Mouse (Mus musculus): ENCODE data around the gene Nptx2. TPM values are rescaled to one million over a fixed set of nuclear protein-coding genes. Genes with fewer than 3 reads are reported as not detected.

The Nptx2 gene
- polyA plus RNA-seq, 1 experiment from 2014 or later, result 0.20 TPM

DNA sequence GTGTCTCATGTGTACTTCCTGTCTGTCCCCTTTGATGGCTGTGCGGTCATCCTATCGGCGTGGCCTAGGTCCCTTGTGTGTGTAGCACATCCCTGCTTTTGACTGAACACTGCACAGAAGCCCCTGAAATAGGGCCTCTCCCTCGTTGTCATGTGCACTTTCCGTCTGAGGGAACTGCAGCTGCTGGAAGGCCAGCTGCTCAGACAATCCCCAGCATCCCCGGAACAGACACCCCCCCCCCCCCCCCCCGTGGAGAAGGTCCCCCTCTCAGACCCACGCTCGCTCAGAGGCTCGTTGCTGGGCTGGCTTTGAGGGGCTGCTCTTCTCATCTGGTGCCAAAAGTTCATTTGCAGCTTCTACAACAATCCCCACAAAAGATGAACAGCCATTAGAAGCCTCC lies 11.0 kb downstream of the Nptx2 start:
- no peaks in the 10 kb centered on the region for H3K27me3 ChIP-seq (ENCODE audit: control insufficient read depth, insufficient read depth, low read depth, low read length)
- H3K9me3 ChIP-seq (ENCODE audit: control insufficient read depth, low read length), result no peaks in the 10 kb centered on the region
- no peak overlapping the region for H3K4me3 ChIP-seq (ENCODE audit: low read length)
- no peak overlapping the region for H3K9ac ChIP-seq (ENCODE audit: low read length)
- H3K4me2 ChIP-seq (ENCODE audit: low read depth, low read length), result no peak overlapping the region
- no peaks in the 10 kb centered on the region for H3K36me3 ChIP-seq (ENCODE audit: control insufficient read depth, insufficient read depth, low read length)
- no peaks in the 10 kb centered on the region for H3K4me1 ChIP-seq (replicated peaks; ENCODE audit: control insufficient read depth, insufficient read depth, low read length)
- ATAC-seq (ENCODE audit: low read depth), result no peak
- WGBS, result 41% methylated on average over 10 of the region's 10 CpGs
- H3K27ac ChIP-seq (ENCODE audit: low read length), result no peak overlapping the region

DNA sequence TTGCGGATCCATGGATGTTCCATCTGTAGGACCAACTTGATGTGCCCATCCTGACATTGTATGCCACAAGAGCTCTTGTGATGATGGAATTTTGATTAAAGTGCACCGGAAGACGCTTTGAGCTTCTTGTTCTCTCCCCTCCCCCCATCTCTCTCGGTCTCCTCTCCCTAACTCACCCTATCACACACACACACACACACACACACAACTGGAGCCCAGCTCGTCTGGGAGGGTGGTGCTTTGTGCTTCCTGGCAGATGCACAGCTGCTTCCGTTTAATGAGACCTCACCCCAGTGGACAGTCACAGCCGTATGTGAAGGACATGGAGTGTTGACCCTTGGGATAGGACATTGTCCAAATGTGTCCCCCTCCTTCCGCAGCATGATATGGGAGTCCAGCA lies 11.7 kb downstream of the Nptx2 start:
- Histone ChIP-seq H3K9ac (ENCODE audit: low read length) (no peak overlapping the region), H3K4me1 (replicated peaks; ENCODE audit: control insufficient read depth, insufficient read depth, low read length) (no peaks in the 10 kb centered on the region), H3K9me3 (ENCODE audit: control insufficient read depth, low read length) (no peaks in the 10 kb centered on the region), H3K36me3 (ENCODE audit: control insufficient read depth, insufficient read depth, low read length) (no peaks in the 10 kb centered on the region), H3K27ac (ENCODE audit: low read length) (no peak overlapping the region), H3K4me3 (ENCODE audit: low read length) (no peak overlapping the region), H3K27me3 (ENCODE audit: control insufficient read depth, insufficient read depth, low read depth, low read length) (no peaks in the 10 kb centered on the region), H3K4me2 (ENCODE audit: low read depth, low read length) (no peak overlapping the region)
- no peak for ATAC-seq (ENCODE audit: low read depth)
- 47% methylated on average over 8 of the region's 8 CpGs for WGBS

DNA sequence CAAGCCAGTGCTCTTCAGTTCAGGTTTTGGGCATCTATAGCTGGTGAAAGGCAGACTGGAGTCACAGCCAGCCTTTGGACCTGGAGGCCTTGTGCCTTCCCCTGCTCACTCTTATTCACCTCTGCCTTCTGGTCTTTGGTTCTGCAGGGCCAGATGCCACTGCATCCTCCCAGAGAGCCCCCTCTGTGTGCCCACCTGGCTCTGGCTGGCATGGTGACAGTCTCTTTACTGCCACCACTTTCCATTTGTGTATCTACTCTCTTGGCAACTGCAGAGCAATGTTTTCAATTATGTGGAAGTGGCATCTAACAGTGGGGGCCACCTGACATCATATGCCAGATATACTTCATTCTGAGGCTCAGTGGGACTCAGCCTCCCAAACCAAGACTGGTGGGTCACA lies 12.8 kb downstream of the Nptx2 start:
- Histone ChIP-seq H3K4me3 (ENCODE audit: low read length) (no peak overlapping the region), H3K4me1 (replicated peaks; ENCODE audit: control insufficient read depth, insufficient read depth, low read length) (no peaks in the 10 kb centered on the region), H3K9ac (ENCODE audit: low read length) (no peak overlapping the region), H3K36me3 (ENCODE audit: control insufficient read depth, insufficient read depth, low read length) (no peaks in the 10 kb centered on the region), H3K4me2 (ENCODE audit: low read depth, low read length) (no peak overlapping the region), H3K27ac (ENCODE audit: low read length) (no peak overlapping the region), H3K9me3 (ENCODE audit: control insufficient read depth, low read length) (no peaks in the 10 kb centered on the region), H3K27me3 (ENCODE audit: control insufficient read depth, insufficient read depth, low read depth, low read length) (no peaks in the 10 kb centered on the region)
- ATAC-seq (ENCODE audit: low read depth), result no peak

DNA sequence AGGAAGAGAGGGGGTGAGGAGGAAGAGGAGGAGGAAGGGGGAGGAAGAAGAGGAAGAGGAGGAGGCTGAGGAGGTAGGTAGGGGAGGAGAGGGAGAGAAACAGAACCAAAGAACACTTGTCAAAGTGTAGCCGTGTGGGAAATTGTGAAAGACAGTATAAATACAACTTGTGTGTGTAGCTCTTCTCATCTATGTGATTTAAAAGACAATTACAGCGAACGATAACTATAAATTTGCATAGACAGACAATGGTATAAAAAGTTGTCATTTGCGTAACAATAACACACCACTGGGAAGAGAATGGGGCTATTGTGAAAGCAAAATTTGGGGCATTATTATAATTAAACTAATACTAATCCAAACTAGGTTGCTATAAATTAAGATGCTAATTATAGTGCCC lies 20.0 kb downstream of the Nptx2 start:
- no peak overlapping the region for H3K27ac ChIP-seq (ENCODE audit: low read length)
- no peak overlapping the region for H3K4me3 ChIP-seq (ENCODE audit: low read length)
- no peak for ATAC-seq (ENCODE audit: low read depth)
- no peaks in the 10 kb centered on the region for H3K9me3 ChIP-seq (ENCODE audit: control insufficient read depth, low read length)
- no peak overlapping the region for H3K9ac ChIP-seq (ENCODE audit: low read length)
- H3K4me1 ChIP-seq (replicated peaks; ENCODE audit: control insufficient read depth, insufficient read depth, low read length), result no peaks in the 10 kb centered on the region
- no peak overlapping the region for H3K4me2 ChIP-seq (ENCODE audit: low read depth, low read length)
- H3K27me3 ChIP-seq (ENCODE audit: control insufficient read depth, insufficient read depth, low read depth, low read length), result no peaks in the 10 kb centered on the region
- no peaks in the 10 kb centered on the region for H3K36me3 ChIP-seq (ENCODE audit: control insufficient read depth, insufficient read depth, low read length)
- WGBS, result 79% methylated on average over 4 of the region's 4 CpGs

DNA sequence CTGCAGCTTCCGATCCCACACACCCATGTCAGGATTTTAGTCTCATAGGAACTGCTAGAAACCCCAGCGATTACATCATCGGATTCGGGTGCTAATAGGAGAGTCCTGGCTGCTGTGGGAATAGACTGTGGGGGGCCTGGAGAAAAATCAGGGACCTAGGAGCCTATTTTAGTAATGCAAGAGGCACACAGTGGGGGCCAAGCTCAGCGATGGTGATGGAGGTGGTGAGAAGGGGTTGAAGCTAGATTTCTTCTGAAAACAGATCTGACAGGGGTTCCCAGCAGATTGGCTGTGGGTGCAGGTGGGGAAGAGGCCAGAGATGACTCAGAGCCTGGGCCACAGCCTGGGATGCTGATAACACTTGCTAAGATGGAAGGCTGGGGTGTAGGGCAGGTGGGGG lies 39.4 kb downstream of the Nptx2 start:
- Histone ChIP-seq H3K9ac (ENCODE audit: low read length) (no peak overlapping the region), H3K4me2 (ENCODE audit: low read depth, low read length) (no peak overlapping the region), H3K27ac (ENCODE audit: low read length) (no peak overlapping the region), H3K36me3 (ENCODE audit: control insufficient read depth, insufficient read depth, low read length) (no peaks in the 10 kb centered on the region), H3K4me1 (replicated peaks; ENCODE audit: control insufficient read depth, insufficient read depth, low read length) (no peaks in the 10 kb centered on the region), H3K4me3 (ENCODE audit: low read length) (no peak overlapping the region), H3K9me3 (ENCODE audit: control insufficient read depth, low read length) (no peaks in the 10 kb centered on the region), H3K27me3 (ENCODE audit: control insufficient read depth, insufficient read depth, low read depth, low read length) (no peaks in the 10 kb centered on the region)
- no peak for ATAC-seq (ENCODE audit: low read depth)
- 89% methylated on average over 5 of the region's 5 CpGs for WGBS

DNA sequence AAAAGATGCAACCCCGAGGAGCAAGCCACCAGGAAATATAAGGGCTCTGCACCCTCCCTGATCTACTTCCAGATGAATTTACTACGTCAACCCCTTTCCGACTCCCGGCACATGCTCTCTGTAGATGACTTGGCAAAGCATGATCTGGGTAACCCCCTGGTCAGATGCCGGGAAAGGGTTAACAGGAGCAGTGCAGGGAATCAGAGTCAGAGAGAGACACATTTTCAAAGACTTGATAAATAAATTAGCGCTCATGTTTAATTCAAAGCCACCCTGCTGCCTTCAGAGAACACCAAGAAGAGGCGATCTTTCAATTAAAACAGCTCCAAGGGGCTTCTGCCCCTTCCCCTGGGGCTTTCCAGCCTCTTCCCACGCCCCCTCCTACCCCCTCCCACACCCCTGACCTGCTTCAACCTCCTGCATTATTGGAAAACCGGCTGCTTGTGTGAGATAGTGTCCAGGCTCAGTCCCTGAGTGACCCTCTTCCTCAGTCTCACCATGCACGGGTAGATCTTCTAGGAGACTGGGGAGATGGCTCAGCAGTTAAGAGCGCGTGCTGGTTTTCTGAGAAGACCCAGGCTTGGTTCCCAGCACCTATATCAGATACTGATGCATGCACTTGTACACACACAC lies 45.7 kb downstream of the Nptx2 start:
- no peaks in the 10 kb centered on the region for H3K27me3 ChIP-seq (ENCODE audit: control insufficient read depth, insufficient read depth, low read depth, low read length)
- no peaks in the 10 kb centered on the region for H3K4me1 ChIP-seq (replicated peaks; ENCODE audit: control insufficient read depth, insufficient read depth, low read length)
- H3K36me3 ChIP-seq (ENCODE audit: control insufficient read depth, insufficient read depth, low read length), result no peaks in the 10 kb centered on the region
- ATAC-seq (ENCODE audit: low read depth), result no peak
- no peak overlapping the region for H3K9ac ChIP-seq (ENCODE audit: low read length)
- H3K27ac ChIP-seq (ENCODE audit: low read length), result no peak overlapping the region
- H3K4me2 ChIP-seq (ENCODE audit: low read depth, low read length), result no peak overlapping the region
- H3K4me3 ChIP-seq (ENCODE audit: low read length), result no peak overlapping the region
- whole genome bisulfite sequencing, result 49% methylated on average over 12 of the region's 12 CpGs
- 0 out of 2 replicates have a peak, but pooled peaks cover 2% of the 10 kb centered on the region for H3K9me3 ChIP-seq (ENCODE audit: control insufficient read depth, low read length)

DNA sequence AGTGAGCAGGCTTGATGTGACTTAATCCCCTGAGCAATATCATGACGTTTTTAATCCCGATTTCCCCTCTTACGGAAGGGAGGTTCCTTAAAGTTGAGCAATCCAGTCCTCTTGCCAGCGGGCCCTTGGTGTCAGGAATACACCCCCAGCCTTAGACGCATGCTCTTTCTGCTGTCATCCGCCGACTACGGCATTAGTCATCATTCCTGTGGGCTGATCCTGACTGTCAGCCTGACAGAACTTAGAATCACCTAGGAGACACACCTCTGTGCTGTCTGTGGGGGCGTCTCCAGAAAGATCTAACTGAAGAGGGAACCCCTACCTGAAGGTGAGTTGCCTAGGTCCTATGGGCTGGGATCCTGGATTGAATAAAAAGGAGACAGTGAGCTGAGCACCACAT lies 49.1 kb downstream of the Nptx2 start:
- Histone ChIP-seq H3K36me3 (ENCODE audit: control insufficient read depth, insufficient read depth, low read length) (no peaks in the 10 kb centered on the region), H3K27me3 (ENCODE audit: control insufficient read depth, insufficient read depth, low read depth, low read length) (no peaks in the 10 kb centered on the region), H3K27ac (ENCODE audit: low read length) (no peak overlapping the region), H3K4me1 (replicated peaks; ENCODE audit: control insufficient read depth, insufficient read depth, low read length) (no peaks in the 10 kb centered on the region), H3K4me3 (ENCODE audit: low read length) (no peak overlapping the region), H3K9me3 (ENCODE audit: control insufficient read depth, low read length) (0 out of 2 replicates have a peak, but pooled peaks cover 2% of the 10 kb centered on the region), H3K9ac (ENCODE audit: low read length) (no peak overlapping the region), H3K4me2 (ENCODE audit: low read depth, low read length) (no peak overlapping the region)
- 85% methylated on average over 9 of the region's 9 CpGs for WGBS
- no peak for ATAC-seq (ENCODE audit: low read depth)

Other genes starting within 250 kb of the Nptx2 start
- 12.2 and 12.3 TPM in 2 replicates for gene Baiap2l1, start 187.8 kb upstream of the Nptx2 start, polyA plus RNA-seq (2015; fragmentation: Nextera tagmentation; extraction: Ambion mirVana)
- gene Tmem130, start 215.9 kb downstream of the Nptx2 start, polyA plus RNA-seq (2015; fragmentation: Nextera tagmentation; extraction: Ambion mirVana), result 0.50 and 0.98 TPM in 2 replicates
- 56.6 and 57.2 TPM in 2 replicates for gene Trrap, start 221.8 kb downstream of the Nptx2 start, polyA plus RNA-seq (2015; fragmentation: Nextera tagmentation; extraction: Ambion mirVana)

All from lung, embryonic 16.5 days (tissue).